Mouse (Mus musculus) C2C12 (cell line): ENCODE data around the gene Mucl2. TPM values are rescaled to one million over a fixed set of nuclear protein-coding genes. Genes with fewer than 3 reads are reported as not detected.
"Not testable (repeated sequence)": the region's sequence is repeated elsewhere in the genome, so short reads cannot be mapped to it uniquely, and the experiment has no call there.

Experiments
- H3K27me3 ChIP-seq: one replicate; pipeline ENCODE4 v1.6.1; 2011; ENCODE audit not compliant: control insufficient read depth, insufficient read depth, insufficient read length
- H3K36me3 ChIP-seq: one replicate; pipeline ENCODE4 v1.6.1; 2011; ENCODE audit not compliant: control insufficient read depth, insufficient read depth
- H3K4me3 ChIP-seq: one replicate; pipeline ENCODE4 v1.5.1; 2011; ENCODE audit warnings: mild to moderate bottlenecking, control low read depth; ENCODE audit not compliant: poor library complexity, insufficient read depth, severe bottlenecking
- H3K79me2 ChIP-seq: one replicate; pipeline ENCODE4 v1.6.1; 2011; ENCODE audit not compliant: control insufficient read depth, insufficient read depth
- H3K79me3 ChIP-seq: one replicate; pipeline ENCODE4 v1.6.1; 2011; ENCODE audit warnings: low read depth, control low read depth
- H3ac ChIP-seq: one replicate; pipeline ENCODE3; 2011; ENCODE audit warnings: low read depth; ENCODE audit not compliant: control insufficient read depth, insufficient read length
- FOSL1 ChIP-seq: IDR thresholded peaks from one replicate; pipeline ENCODE4 v1.8.0; 2011; ENCODE audit warnings: mild to moderate bottlenecking, low read length; ENCODE audit not compliant: poor library complexity, insufficient read depth, severe bottlenecking
- MAX ChIP-seq: IDR thresholded peaks from one replicate; pipeline ENCODE4 v1.6.1; 2011; ENCODE audit warnings: mild to moderate bottlenecking, control low read depth
- long read RNA-seq, 2 experiments: library from polyadenylated mRNA; unstranded; transcript quantifications; one replicate each; pipeline ENCODE4 v2.0.0; 2019 to 2020
- microRNA-seq: library from miRNA; unstranded; fragments of <30 nt; microRNA quantifications from one replicate; pipeline ENCODE4, GENCODE M21; 2019; ENCODE audit warnings: borderline microRNAs expressed
- polyA plus RNA-seq: library from polyadenylated mRNA; unstranded; fragments of >200 nt; fragmentation: generic; extraction: Trizol; gene quantifications from one replicate; pipeline ENCODE4 v1.2.1, GENCODE M21; 2012; ENCODE audit warnings: missing spikeins

The Mucl2 gene
- polyA plus RNA-seq, result not detected
- long read RNA-seq, experiment 1, result 0 reads
- long read RNA-seq, experiment 2, result 0 reads

- H3K79me2 ChIP-seq, result no peaks in the 10 kb centered on the region
- TF ChIP-seq MAX (no peak), FOSL1 (no peak)
- H3K79me3 ChIP-seq, result no peaks in the 10 kb centered on the region
- H3ac ChIP-seq, result no peak within 1 kb of the TSS
- H3K4me3 ChIP-seq, result no peak within 1 kb of the TSS
- no peaks in the 10 kb centered on the region for H3K36me3 ChIP-seq
- no peaks in the 10 kb centered on the region for H3K27me3 ChIP-seq
Measured at GRCm38 (mm10) chr15:103899212-103899611, at the start of gene Mucl2. Gene Mucl2, minus strand, starts transcription at chr15:103899312.

- not testable (repeated sequence) for H3K79me3 ChIP-seq, H3K27me3 ChIP-seq, H3K36me3 ChIP-seq
Measured at GRCm38 (mm10) chr15:103913061-103913460, 13.9 kb upstream of the Mucl2 start.

More at GRCm38 (mm10) chr15:103913061-103913460, 13.9 kb upstream of the Mucl2 start:
- H3K4me3 ChIP-seq, H3K79me2 ChIP-seq, H3ac ChIP-seq: not testable (repeated sequence)

Small RNA genes lying within 50 kb of the gene (microRNA-seq; reads per million reads assigned to microRNA genes)
- not detected for gene Gm22852

Other genes starting within 250 kb of the Mucl2 start
- not detected for gene Mucl1, start 143.8 kb downstream of the Mucl2 start, polyA plus RNA-seq